Mouse (Mus musculus): ENCODE measurements around the gene Myoz1. TPM values are rescaled to one million over a fixed set of nuclear protein-coding genes. Genes with fewer than 3 reads are reported as not detected.
A peak's percentile ranks its signal among the peaks of the same experiment; 100 is the strongest.

The Myoz1 gene
- polyA plus RNA-seq, 1 experiment from 2014 or later: 0.10 TPM

DNA sequence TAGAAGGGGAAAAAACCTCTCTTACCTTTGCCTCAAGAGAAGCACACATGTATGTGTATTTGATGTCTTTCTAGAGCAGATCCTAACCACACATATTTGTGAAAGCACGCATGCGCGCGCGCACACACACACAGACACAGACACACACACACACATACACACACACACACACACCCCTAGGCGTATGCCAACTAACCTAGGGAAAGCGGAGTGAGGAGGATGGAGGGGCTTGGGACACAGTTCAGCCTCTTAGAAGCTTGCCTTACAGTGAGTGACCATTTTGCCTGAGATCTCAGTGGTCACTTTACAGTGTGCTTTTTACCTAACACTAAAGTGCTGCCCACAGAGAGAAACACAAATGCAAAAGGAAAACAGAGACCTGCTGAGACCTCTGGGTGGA is 3.3 kb upstream of the Myoz1 start:
- no peak for ATAC-seq (ENCODE audit: low FRiP score, low TSS enrichment)
- WGBS: 97% methylated on average over 7 of the region's 7 CpGs
- no peaks in the 10 kb centered on the region for H3K27me3 ChIP-seq (ENCODE audit: control insufficient read depth, insufficient read depth, low read length)
- no peaks in the 10 kb centered on the region for H3K9me3 ChIP-seq (ENCODE audit: control insufficient read depth, low read length)
- H3K4me1 ChIP-seq (replicated peaks; ENCODE audit: control insufficient read depth, insufficient read depth): no peaks in the 10 kb centered on the region
- H3K27ac ChIP-seq (replicated peaks): no peak overlapping the region
- H3K36me3 ChIP-seq (ENCODE audit: control insufficient read depth, insufficient read depth, low read length): no peaks in the 10 kb centered on the region
- no peak overlapping the region for H3K9ac ChIP-seq (ENCODE audit: low read length)
- H3K4me2 ChIP-seq (replicated peaks; ENCODE audit: low read depth): no peak overlapping the region
- no peak for DNase-seq (ENCODE audit: low spot score)
- TF ChIP-seq EP300 (optimal IDR thresholded peaks at IDR 0.05) (no peak), CTCF (IDR thresholded peaks at IDR 0.05; ENCODE audit: low read depth) (no peak)
- no peak overlapping the region for H3K4me3 ChIP-seq (ENCODE audit: low read depth, low read length)

DNA sequence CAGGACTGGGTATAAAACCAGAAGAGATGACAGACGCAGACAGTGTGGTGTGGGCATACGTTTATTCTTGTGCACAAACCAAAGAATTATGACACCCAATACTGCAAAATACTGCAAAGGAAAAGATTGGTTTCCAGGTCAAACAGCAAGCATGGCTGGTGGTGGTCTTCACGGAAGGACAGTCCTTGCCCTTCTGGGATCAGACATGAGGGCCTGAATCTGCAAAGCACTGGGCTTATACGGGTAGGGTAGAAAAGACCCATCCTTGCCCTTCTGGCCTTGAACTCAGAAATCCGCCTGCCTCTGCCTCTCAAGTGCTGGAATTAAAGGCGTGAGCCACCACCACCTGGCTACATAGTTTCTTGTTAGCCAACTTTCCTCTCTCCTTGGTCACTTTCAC is 2.6 kb upstream of the Myoz1 start:
- 88% methylated on average over 6 of the region's 6 CpGs for WGBS
- Histone ChIP-seq H3K27me3 (ENCODE audit: control insufficient read depth, insufficient read depth, low read length) (no peaks in the 10 kb centered on the region), H3K4me2 (replicated peaks; ENCODE audit: low read depth) (no peak overlapping the region), H3K4me3 (ENCODE audit: low read depth, low read length) (no peak overlapping the region), H3K36me3 (ENCODE audit: control insufficient read depth, insufficient read depth, low read length) (no peaks in the 10 kb centered on the region), H3K27ac (replicated peaks) (no peak overlapping the region), H3K4me1 (replicated peaks; ENCODE audit: control insufficient read depth, insufficient read depth) (no peaks in the 10 kb centered on the region), H3K9ac (ENCODE audit: low read length) (no peak overlapping the region), H3K9me3 (ENCODE audit: control insufficient read depth, low read length) (no peaks in the 10 kb centered on the region)
- DNase-seq (ENCODE audit: low spot score): no peak
- ATAC-seq (ENCODE audit: low FRiP score, low TSS enrichment): no peak
- no peak for TF ChIP-seq CTCF (IDR thresholded peaks at IDR 0.05; ENCODE audit: low read depth)
- TF ChIP-seq EP300 (optimal IDR thresholded peaks at IDR 0.05): no peak

DNA sequence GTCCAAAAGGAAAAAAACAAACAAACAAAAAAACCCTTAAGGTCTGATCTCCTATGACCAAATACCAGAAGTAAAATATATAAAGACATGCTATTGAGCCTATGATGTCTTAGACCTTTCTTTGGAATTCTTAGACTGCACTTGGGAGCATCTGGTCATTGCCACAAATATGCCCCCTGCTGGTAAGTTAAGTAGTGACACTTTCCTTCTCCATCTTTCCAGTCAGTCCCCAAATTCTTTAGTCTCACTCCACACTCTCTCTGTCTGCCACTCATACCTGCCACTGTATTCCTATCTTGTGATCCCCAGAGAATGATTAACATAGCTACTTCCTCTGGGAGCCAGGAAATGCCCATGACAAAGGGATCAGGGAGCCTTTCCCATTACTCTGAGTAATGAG is 2.0 kb upstream of the Myoz1 start:
- DNase-seq (ENCODE audit: low spot score) (no peak), ATAC-seq (ENCODE audit: low FRiP score, low TSS enrichment) (no peak)
- no peaks in the 10 kb centered on the region for H3K36me3 ChIP-seq (ENCODE audit: control insufficient read depth, insufficient read depth, low read length)
- no peaks in the 10 kb centered on the region for H3K4me1 ChIP-seq (replicated peaks; ENCODE audit: control insufficient read depth, insufficient read depth)
- no peaks in the 10 kb centered on the region for H3K9me3 ChIP-seq (ENCODE audit: control insufficient read depth, low read length)
- no peak overlapping the region for H3K4me3 ChIP-seq (ENCODE audit: low read depth, low read length)
- no peak overlapping the region for H3K27ac ChIP-seq (replicated peaks)
- no peak overlapping the region for H3K9ac ChIP-seq (ENCODE audit: low read length)
- no peaks in the 10 kb centered on the region for H3K27me3 ChIP-seq (ENCODE audit: control insufficient read depth, insufficient read depth, low read length)
- TF ChIP-seq EP300 (optimal IDR thresholded peaks at IDR 0.05): no peak
- peak; percentile 85 for TF ChIP-seq CTCF (IDR thresholded peaks at IDR 0.05; ENCODE audit: low read depth)
- H3K4me2 ChIP-seq (replicated peaks; ENCODE audit: low read depth): no peak overlapping the region

DNA sequence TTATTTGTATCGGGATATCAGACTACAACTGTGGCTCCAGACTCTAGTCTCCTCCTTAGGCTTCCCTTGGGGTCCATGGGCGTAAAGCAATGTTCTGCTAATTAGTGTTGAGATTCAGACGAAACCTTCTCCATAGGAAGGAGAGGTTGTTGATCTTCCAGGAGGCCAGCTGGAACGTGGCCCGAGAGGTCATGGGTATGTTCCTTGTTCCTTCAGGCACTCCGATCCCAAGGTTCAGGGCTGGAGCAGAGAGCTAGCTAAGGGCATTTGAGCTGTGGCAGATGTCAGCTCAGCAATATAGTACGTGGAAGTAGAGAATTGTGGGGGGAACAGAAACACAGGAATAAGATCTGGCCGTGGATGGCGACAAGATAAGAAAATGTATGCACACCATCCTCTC is 609 bp downstream of the Myoz1 start:
- WGBS: 70% methylated on average over 9 of the region's 9 CpGs
- no peak overlapping the region for H3K9ac ChIP-seq (ENCODE audit: low read length)
- TF ChIP-seq EP300 (optimal IDR thresholded peaks at IDR 0.05) (no peak), CTCF (IDR thresholded peaks at IDR 0.05; ENCODE audit: low read depth) (no peak)
- no peak overlapping the region for H3K4me3 ChIP-seq (ENCODE audit: low read depth, low read length)
- ATAC-seq (ENCODE audit: low FRiP score, low TSS enrichment): no peak
- H3K9me3 ChIP-seq (ENCODE audit: control insufficient read depth, low read length): no peaks in the 10 kb centered on the region
- H3K27ac ChIP-seq (replicated peaks): no peak overlapping the region
- H3K36me3 ChIP-seq (ENCODE audit: control insufficient read depth, insufficient read depth, low read length): no peaks in the 10 kb centered on the region
- H3K27me3 ChIP-seq (ENCODE audit: control insufficient read depth, insufficient read depth, low read length): no peaks in the 10 kb centered on the region
- H3K4me1 ChIP-seq (replicated peaks; ENCODE audit: control insufficient read depth, insufficient read depth): no peaks in the 10 kb centered on the region
- no peak overlapping the region for H3K4me2 ChIP-seq (replicated peaks; ENCODE audit: low read depth)
- DNase-seq (ENCODE audit: low spot score): no peak

DNA sequence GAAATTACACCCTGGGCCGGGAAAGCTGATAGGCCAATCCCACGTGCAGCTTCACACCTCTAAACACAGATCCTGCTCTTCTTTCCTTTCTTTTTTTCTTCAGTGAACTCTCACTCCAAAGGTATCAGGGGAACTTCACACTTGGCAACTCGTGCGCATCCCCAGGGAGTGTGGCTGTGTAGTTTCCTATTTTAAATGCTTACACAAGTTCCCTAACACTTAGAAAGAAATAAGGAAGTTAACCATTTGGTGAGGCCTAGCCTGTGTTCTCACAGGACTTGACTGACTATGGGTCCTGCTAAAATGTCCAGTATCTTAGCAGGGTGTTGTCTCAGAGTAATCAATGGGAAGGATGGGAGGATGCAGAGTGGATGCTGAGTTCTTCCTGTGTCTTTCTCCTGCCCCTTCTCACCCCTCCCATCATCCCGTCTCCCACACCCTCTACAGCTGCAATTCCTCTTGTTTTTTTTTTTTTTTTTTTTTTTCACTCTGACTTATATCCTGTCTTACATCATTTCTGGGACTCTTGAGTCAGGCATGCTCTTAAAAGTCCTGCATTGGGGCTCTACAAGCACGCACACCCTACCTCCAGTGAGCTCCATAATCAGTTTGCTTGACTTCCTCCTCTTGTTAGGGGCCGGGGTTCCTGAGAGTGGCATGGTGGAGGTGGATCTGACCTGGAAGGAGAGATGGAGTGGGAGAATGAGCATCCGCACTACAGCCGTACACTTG is 1.5 kb downstream of the Myoz1 start:
- Histone ChIP-seq H3K4me2 (replicated peaks; ENCODE audit: low read depth) (no peak overlapping the region), H3K9ac (ENCODE audit: low read length) (no peak overlapping the region), H3K36me3 (ENCODE audit: control insufficient read depth, insufficient read depth, low read length) (no peaks in the 10 kb centered on the region), H3K9me3 (ENCODE audit: control insufficient read depth, low read length) (no peaks in the 10 kb centered on the region), H3K27me3 (ENCODE audit: control insufficient read depth, insufficient read depth, low read length) (no peaks in the 10 kb centered on the region), H3K4me1 (replicated peaks; ENCODE audit: control insufficient read depth, insufficient read depth) (no peaks in the 10 kb centered on the region), H3K4me3 (ENCODE audit: low read depth, low read length) (no peak overlapping the region), H3K27ac (replicated peaks) (no peak overlapping the region)
- TF ChIP-seq CTCF (IDR thresholded peaks at IDR 0.05; ENCODE audit: low read depth) (no peak), EP300 (optimal IDR thresholded peaks at IDR 0.05) (no peak)
- DNase-seq (ENCODE audit: low spot score) (no peak), ATAC-seq (ENCODE audit: low FRiP score, low TSS enrichment) (no peak)
- WGBS: 65% methylated on average over 9 of the region's 9 CpGs

DNA sequence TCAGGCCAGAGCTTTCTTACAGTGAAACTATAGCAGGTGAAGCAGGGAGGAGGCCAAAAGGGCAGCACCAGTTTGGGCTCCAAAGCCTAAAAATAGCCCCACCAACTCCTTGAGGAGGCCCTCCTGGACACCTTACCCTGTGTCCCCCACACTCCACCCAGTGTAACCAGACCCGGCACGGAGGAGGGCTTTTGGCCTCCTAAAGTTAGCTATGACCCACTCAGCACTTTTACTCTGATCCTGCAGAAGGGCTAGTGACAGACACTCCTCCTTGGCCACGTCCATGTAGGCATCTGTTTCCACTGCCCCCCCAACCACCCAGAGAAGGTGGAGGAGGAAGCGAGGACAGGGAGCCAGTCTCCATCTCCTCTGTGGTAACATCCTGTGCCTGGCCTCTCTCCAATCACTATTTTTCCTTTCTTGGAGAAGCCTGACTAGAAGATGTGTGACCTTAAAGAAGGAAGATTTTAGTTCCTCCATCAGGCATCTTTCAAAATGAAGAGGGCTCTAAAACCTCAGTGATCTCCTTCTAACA is 4.6 kb downstream of the Myoz1 start:
- ATAC-seq (ENCODE audit: low FRiP score, low TSS enrichment) (no peak), DNase-seq (ENCODE audit: low spot score) (no peak)
- H3K4me1 ChIP-seq (replicated peaks; ENCODE audit: control insufficient read depth, insufficient read depth): no peaks in the 10 kb centered on the region
- H3K9ac ChIP-seq (ENCODE audit: low read length): no peak overlapping the region
- no peaks in the 10 kb centered on the region for H3K36me3 ChIP-seq (ENCODE audit: control insufficient read depth, insufficient read depth, low read length)
- H3K9me3 ChIP-seq (ENCODE audit: control insufficient read depth, low read length): no peaks in the 10 kb centered on the region
- no peak overlapping the region for H3K4me2 ChIP-seq (replicated peaks; ENCODE audit: low read depth)
- TF ChIP-seq EP300 (optimal IDR thresholded peaks at IDR 0.05) (no peak), CTCF (IDR thresholded peaks at IDR 0.05; ENCODE audit: low read depth) (no peak)
- H3K4me3 ChIP-seq (ENCODE audit: low read depth, low read length): no peak overlapping the region
- no peak overlapping the region for H3K27ac ChIP-seq (replicated peaks)
- H3K27me3 ChIP-seq (ENCODE audit: control insufficient read depth, insufficient read depth, low read length): no peaks in the 10 kb centered on the region
- WGBS: 70% methylated on average over 4 of the region's 4 CpGs
